Mouse (Mus musculus) ovary, adult 2 months (tissue): ENCODE results near the gene Dhrs1. TPM values are rescaled to one million over a fixed set of nuclear protein-coding genes. Genes with fewer than 3 reads are reported as not detected.

Experiments
- polyA plus RNA-seq: library from polyadenylated mRNA; depleted of rRNA; stranded (reverse); fragments of >200 nt; gene quantifications from 2 replicates; pipeline ENCODE4 v1.2.3, GENCODE M21; 2012; rRNA removed

Gene Dhrs1
- 42.0 and 65.0 TPM in 2 replicates for polyA plus RNA-seq

DNA sequence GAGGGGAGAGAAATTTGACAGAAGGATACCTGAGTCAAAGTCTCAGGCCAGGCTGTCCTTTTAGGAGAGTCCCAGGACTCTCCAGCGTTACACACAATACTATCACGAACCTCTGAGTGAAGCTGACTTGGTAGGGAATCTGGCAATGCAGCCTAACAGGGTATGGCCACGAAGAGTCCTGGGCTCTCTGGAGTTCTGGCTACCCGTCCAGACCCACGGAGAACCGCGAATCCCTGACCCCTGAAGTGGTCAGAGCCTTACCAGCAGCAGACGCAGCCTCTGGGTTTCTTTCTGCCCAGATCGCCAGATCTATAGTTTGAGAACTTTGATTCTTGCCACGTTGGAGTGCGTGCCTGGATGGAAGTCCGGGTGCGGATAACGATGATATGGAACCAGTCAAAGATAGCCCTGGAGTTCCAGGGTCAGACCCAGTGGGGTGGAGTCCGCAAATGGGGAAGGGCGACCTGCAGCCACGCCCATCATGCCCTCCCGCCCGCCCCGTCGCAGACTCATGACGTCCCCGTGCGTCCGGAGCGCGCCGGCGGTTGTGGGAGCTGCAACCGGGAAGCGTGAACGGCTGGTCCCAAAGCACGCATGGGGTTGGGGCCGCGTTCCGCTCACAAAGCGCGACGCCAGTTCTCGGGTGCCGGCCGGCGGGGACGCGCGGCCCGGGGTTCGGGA is at the start of gene Dhrs1, which contains the start of gene Nop9:
Gene Dhrs1 (minus strand): TSS at position 511 of the 681 bp plus-strand sequence.
Gene Nop9 (plus strand): TSS at position 514 of the 681 bp plus-strand sequence.

DNA sequence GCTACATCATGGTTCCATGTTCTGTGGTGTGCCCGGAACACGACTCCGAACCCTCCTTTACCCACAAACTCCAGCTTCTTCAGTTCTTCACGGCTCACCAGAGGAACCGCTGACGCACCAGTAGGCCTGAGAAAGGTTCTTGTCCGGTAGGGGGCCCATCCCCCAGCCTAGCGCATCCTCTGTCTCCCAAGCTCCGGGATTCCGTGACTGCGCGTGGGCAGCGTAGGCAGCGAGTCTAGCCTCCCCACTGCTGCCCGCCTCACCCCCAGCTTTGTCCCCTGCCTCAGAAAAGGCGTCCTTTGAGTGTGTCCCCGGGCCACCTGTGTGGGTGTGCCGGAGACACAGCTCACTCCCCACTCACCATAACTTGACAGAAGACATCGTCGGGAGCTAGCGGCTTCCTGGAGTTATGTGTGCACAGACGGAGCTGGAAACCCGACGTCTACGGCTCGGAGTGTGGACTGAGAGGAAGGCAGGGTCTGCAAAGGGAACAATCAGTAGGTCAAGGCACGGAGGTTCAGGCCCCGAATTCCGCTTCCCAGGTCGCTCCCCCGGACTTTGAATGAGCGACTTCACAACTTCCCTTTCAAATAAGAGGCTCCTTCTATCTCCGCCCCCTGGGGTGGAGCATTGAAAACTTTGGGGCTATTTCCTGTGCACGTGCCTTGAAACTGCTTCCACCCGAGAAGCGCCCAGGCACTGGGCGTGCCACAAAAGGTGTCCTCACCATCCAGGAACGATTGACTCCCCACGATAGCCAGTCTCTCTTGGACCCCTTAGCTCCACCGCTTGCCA is 43.0 kb upstream of the Dhrs1 start, which contains the start of gene Ripk3:
Gene Ripk3 (minus strand): TSS at position 610 of the 795 bp plus-strand sequence.

DNA sequence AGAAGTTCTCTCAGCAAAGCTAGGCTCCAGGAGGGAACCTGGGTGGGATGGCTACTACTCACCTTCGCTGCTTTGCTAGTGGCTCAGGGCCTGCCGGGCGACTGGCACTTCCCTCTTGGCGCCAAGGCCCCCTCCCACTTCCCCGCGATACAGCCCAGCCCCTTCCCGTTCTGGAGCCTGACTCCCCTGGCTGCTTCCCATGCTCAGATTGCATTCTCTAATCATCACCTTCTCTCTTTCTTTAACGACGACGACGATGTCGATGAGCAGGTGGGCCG is 38.4 kb upstream of the Dhrs1 start, which contains the start of gene Adcy4:
Gene Adcy4 (minus strand): TSS at position 138 of the 278 bp plus-strand sequence.

DNA sequence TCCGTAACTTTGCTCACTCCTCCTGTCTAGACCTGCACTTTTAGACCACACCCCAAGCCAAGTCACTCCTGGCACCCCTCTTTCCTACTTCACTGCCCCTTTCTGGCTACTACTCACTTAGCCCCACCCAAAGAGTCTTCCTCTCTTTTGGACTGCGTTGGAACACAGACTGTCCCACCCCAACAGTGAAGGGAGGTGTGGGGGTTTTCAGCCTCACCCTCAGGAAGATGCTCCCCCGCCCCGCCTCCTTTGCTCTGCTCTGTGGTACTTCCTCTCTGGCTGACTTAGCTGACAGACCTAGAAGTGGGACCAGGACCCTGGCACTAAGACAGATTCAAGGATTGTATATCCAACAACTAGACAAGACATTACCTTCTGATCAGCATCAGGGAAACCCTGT is 20.2 kb upstream of the Dhrs1 start, which contains the start of gene Ltb4r1:
Gene Ltb4r1 (plus strand): TSS at position 267 of the 400 bp plus-strand sequence.

DNA sequence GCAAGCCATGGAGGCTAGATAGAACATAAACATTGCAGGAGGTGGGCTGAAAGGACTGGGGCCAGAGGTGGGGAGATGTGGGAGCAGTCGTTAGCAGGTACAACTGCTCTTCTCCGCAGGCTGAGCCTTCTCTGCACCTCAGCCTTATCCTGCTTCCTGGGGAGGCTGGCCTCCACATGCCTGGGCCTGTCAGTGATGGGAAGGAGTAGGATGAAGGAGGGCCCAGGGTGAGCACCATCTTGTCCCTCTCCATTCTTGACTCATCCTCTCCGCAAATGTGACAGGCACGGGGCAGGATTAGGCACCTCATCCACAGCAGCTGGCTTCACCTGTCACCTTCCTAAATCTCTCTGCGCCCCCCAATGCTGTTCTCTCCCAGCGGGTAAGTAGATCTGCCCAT is 15.7 kb upstream of the Dhrs1 start, which contains the start of gene Ltb4r2:
Gene Ltb4r2 (plus strand): TSS at position 266 of the 400 bp plus-strand sequence.

DNA sequence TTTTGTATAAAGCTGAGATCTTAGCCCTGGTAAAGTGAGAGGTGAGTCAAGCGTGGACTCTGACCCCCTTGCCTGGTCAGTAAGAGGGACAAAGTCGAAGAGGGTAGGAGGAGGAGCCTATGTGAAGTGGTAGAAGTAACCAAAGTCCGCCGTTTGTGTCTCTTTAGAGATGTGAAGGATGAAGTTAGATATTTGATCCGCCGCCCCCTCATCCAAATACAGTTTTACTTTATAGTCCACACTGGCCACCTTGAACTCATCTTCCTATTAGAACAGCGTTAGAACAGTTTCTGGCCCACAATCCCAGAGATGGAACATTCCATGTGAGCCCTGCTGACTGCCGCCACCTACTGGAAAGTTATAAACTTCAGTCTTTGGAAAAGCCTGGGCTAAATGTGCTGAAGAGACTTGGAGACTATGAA is 12.9 kb upstream of the Dhrs1 start, which contains the start of gene Cideb:
Gene Cideb (minus strand): TSS at position 96 of the 422 bp plus-strand sequence.

DNA sequence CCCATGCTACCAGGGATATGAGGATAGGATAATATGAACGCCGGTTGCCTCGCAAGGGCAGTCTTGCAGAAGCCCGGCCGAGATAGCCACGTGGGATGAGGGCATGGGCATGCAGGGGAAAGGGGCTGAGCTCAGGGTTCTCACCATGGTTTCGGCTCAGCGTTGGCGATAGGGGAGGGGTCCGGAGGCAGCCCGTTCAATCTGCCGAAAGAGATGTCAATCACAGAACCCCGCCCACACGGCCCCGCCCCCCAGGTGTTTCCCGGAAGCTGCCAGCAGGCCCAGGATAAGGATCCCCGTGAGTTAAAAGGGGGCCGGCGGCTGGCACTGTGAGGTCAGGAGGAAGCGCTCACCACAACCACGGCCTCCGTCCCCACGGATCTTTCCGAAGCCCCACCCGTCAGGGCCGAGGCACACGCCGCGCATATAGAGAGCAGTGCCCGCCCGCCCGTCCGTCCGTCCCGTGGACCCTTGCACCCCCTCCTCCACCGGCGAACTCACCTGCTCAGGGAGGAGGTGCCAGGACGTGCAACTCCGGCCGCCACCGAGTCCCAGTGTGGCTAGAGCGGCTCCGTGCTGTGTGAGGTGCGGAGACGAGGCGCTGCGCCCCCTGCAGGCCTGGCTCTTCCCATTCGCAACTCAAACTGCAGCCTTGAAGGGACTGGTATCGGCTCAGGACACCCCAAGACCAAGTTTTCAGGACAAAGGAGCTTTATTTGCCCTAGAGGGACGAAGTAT is 23.6 kb downstream of the Dhrs1 start, which contains the start of gene Rabggta:
Gene Rabggta (minus strand): TSS at position 564 of the 738 bp plus-strand sequence.

DNA sequence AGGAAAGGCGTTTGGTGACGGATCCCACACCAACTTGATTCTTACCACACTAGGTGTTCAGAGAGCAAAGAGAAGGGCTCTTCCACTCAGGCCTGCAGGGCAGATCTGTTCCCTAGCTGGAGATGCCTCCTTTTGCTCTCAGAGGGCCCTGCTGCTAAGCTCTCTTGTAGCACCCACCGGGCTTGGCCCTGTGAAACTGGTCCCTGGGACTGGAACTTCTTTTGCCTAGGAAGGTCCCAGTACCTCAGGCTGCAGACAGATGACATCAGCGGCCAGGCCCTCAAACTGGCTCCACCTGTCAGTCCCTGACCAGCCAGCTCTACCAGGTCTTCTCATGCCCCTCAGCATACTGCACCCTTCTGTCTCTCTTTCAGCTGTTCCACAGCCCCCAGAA is 31.8 kb downstream of the Dhrs1 start, which contains the start of gene Tgm1:
Gene Tgm1 (minus strand): TSS at position 198 of the 394 bp plus-strand sequence.

Other genes with a start within 250 kb of the Dhrs1 start
- gene Cpne6, start 235.2 kb downstream of the Dhrs1 start, polyA plus RNA-seq = 0.11 and 0.29 TPM in 2 replicates
- 0.25 and 0.51 TPM in 2 replicates for gene Nrl, start 220.7 kb downstream of the Dhrs1 start, polyA plus RNA-seq
- gene Pck2, start 205.4 kb downstream of the Dhrs1 start, polyA plus RNA-seq = 114 and 117 TPM in 2 replicates
- gene Dcaf11, start 185.7 kb downstream of the Dhrs1 start, polyA plus RNA-seq = 107 and 112 TPM in 2 replicates
- 1.3 and 2.9 TPM in 2 replicates for gene A730061H03Rik, start 185.3 kb downstream of the Dhrs1 start, polyA plus RNA-seq
- 1.9 and 2.0 TPM in 2 replicates for gene Fitm1, start 170.1 kb downstream of the Dhrs1 start, polyA plus RNA-seq
- 58.3 and 96.0 TPM in 2 replicates for gene Psme1, start 167.6 kb downstream of the Dhrs1 start, polyA plus RNA-seq
- 19.9 and 28.3 TPM in 2 replicates for gene Emc9, start 160.4 kb downstream of the Dhrs1 start, polyA plus RNA-seq
- gene Psme2, start 154.6 kb downstream of the Dhrs1 start, polyA plus RNA-seq = 46.8 and 51.0 TPM in 2 replicates
- 42.3 and 49.7 TPM in 2 replicates for gene Rnf31, start 154.0 kb downstream of the Dhrs1 start, polyA plus RNA-seq
- 65.1 and 79.5 TPM in 2 replicates for gene Irf9, start 142.1 kb downstream of the Dhrs1 start, polyA plus RNA-seq
- 6.2 and 9.8 TPM in 2 replicates for gene Rec8, start 127.7 kb downstream of the Dhrs1 start, polyA plus RNA-seq
- 164 and 192 TPM in 2 replicates for gene Ipo4, start 109.7 kb downstream of the Dhrs1 start, polyA plus RNA-seq
- 26.7 and 33.9 TPM in 2 replicates for gene Gm49378, start 107.8 kb downstream of the Dhrs1 start, polyA plus RNA-seq
- gene Tm9sf1, start 101.9 kb downstream of the Dhrs1 start, polyA plus RNA-seq = 122 and 137 TPM in 2 replicates
- gene Tssk4, start 95.5 kb downstream of the Dhrs1 start, polyA plus RNA-seq = 0.90 and 1.4 TPM in 2 replicates
- 16.1 and 21.4 TPM in 2 replicates for gene Mdp1, start 85.2 kb downstream of the Dhrs1 start, polyA plus RNA-seq
- 13.6 and 17.9 TPM in 2 replicates for gene Gmpr2, start 73.7 kb downstream of the Dhrs1 start, polyA plus RNA-seq
- 199 and 293 TPM in 2 replicates for gene Nedd8, start 73.6 kb downstream of the Dhrs1 start, polyA plus RNA-seq
- gene Tinf2, start 63.9 kb downstream of the Dhrs1 start, polyA plus RNA-seq = 10.7 and 14.9 TPM in 2 replicates
- 1.5 and 1.9 TPM in 2 replicates for gene Tgm1, start 31.8 kb downstream of the Dhrs1 start, polyA plus RNA-seq
- gene Rabggta, start 23.4 kb downstream of the Dhrs1 start, polyA plus RNA-seq = 47.9 and 58.1 TPM in 2 replicates
- 14.0 and 19.1 TPM in 2 replicates for gene Nop9, start within 50 bp of the Dhrs1 start, polyA plus RNA-seq
- 1.9 TPM in 2 replicates for gene Cideb, start 12.8 kb upstream of the Dhrs1 start, polyA plus RNA-seq
- 0.84 and 1.5 TPM in 2 replicates for gene Ltb4r2, start 15.7 kb upstream of the Dhrs1 start, polyA plus RNA-seq
- 2.2 and 2.8 TPM in 2 replicates for gene Ltb4r1, start 20.3 kb upstream of the Dhrs1 start, polyA plus RNA-seq
- 16.8 and 28.3 TPM in 2 replicates for gene Adcy4, start 38.4 kb upstream of the Dhrs1 start, polyA plus RNA-seq
- gene Ripk3, start 43.2 kb upstream of the Dhrs1 start, polyA plus RNA-seq = 9.8 and 12.0 TPM in 2 replicates
- gene Nfatc4, start 77.5 kb upstream of the Dhrs1 start, polyA plus RNA-seq = 48.6 and 49.5 TPM in 2 replicates
- 16.1 and 17.4 TPM in 2 replicates for gene Nynrin, start 108.3 kb upstream of the Dhrs1 start, polyA plus RNA-seq
- gene Cbln3, start 138.7 kb upstream of the Dhrs1 start, polyA plus RNA-seq = 0.63 and 0.67 TPM in 2 replicates
- 21.0 and 21.5 TPM in 2 replicates for gene Khnyn, start 139.3 kb upstream of the Dhrs1 start, polyA plus RNA-seq
- 44.7 and 46.6 TPM in 2 replicates for gene Sdr39u1, start 154.6 kb upstream of the Dhrs1 start, polyA plus RNA-seq
- gene Cma1, start 199.0 kb upstream of the Dhrs1 start, polyA plus RNA-seq = 2.2 and 2.7 TPM in 2 replicates
- not detected in 2 replicates for gene Cma2, start 205.3 kb upstream of the Dhrs1 start, polyA plus RNA-seq